Mouse (Mus musculus) forebrain, embryonic 15.5 days (tissue): ENCODE data around the gene Rnf128. TPM values are rescaled to one million over a fixed set of nuclear protein-coding genes. Genes with fewer than 3 reads are reported as not detected.

Experiments used
- polyA plus RNA-seq: library from polyadenylated mRNA; unstranded; fragments of >200 nt; fragmentation: Nextera tagmentation; extraction: Ambion mirVana; gene quantifications from 2 replicates; pipeline ENCODE4 v1.2.1, GENCODE M21; 2015

Gene Rnf128
- polyA plus RNA-seq, 1 experiment from 2014 or later = 3.1 TPM

Other genes with a start within 250 kb of the Rnf128 start
- gene Trap1a, start 229.6 kb upstream of the Rnf128 start, polyA plus RNA-seq = not detected in 2 replicates
- 1.3 TPM in 2 replicates for gene D330045A20Rik, start 82.9 kb upstream of the Rnf128 start, polyA plus RNA-seq
- 0.74 and 1.0 TPM in 2 replicates for gene Tbc1d8b, start 121.7 kb downstream of the Rnf128 start, polyA plus RNA-seq
- not detected in 2 replicates for gene Gm15013, start 151.2 kb downstream of the Rnf128 start, polyA plus RNA-seq
- not detected in 2 replicates for gene Ripply1, start 219.0 kb downstream of the Rnf128 start, polyA plus RNA-seq
- gene Cldn2, start 237.5 kb downstream of the Rnf128 start, polyA plus RNA-seq = 0.70 and 2.0 TPM in 2 replicates